Mouse (Mus musculus) brain, adult 2 months (tissue): ENCODE measurements around the gene Unc5c.

Experiments
- DNase-seq: peaks from one replicate; pipeline ENCODE4 v3.0.0; 2011; ENCODE audit warnings: low read depth, low spot score

Gene Unc5c

DNA sequence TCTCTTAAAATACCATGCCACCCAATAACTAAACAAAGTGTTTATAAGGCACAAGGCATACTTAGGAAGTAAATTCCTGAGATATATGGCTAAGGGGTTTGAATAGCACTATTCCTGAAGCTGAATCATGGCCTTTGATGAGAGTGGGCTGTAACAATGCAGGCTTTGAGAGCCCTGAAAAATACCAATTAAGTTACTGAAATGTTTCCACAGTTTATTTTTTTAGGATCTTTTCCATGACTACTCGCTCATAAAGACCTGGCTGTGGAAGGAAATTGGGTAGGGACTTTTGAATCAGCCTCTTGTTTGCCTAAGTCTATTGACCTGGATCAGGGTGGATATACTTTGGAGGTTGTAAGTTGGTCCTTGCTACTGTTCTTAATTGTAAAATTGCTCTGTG is 44.8 kb downstream of the Unc5c start:
- no peak for DNase-seq

DNA sequence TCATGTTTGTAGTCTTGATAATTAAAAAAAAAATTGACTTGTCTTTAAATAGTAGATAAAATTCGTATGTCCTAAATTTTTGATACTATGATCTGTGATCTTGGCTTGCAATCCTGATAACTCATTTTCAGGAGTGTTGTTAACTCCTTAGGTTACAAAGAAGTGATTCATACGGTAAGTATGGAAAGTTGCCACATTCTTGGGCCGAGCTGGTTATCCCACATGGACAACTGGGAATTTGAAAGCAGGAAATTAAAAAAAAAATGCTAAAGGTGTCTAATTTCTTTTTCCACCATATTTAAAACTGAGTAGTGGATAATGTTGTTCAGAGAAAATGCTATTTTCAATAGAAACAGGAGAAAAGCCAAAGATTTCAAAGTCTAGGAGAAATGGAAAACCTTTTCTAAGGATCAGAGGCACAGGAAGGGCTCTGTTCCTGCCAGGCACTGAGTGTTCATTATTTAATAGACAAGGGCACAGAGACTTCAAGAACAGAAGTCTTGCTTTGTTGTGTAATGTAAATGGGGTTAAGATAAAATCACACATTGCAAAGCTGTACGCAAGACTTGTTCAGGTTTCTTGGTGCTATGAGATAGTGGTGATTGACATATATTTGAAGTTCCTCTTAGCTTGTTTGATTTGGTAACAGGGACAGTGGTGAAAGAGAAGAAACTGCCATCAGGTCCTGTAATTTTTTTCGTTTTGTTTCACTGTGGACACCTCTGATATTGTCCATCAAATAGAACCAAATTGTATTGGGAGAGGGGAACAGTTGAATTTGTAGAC is 46.4 kb downstream of the Unc5c start:
- DNase-seq = no peak

DNA sequence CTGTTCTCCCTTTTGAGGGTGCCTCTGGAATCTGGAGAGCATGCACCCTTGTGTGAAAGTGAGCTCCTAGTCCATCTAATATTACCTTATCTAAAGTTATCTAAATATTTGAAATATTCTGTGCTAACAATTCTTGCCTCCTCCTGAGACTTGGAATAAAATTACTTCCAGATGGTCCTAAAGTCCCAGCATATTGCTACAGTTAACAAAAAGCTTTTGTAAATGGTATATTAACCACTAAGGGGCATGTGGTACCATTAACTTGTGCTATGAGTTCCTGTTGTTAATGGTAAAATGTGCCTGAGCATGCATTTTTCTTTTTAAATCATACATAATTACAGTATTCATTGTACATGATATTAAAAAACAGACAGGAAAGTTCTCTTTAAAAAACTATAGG is 63.7 kb downstream of the Unc5c start:
- DNase-seq = peak; percentile 64

DNA sequence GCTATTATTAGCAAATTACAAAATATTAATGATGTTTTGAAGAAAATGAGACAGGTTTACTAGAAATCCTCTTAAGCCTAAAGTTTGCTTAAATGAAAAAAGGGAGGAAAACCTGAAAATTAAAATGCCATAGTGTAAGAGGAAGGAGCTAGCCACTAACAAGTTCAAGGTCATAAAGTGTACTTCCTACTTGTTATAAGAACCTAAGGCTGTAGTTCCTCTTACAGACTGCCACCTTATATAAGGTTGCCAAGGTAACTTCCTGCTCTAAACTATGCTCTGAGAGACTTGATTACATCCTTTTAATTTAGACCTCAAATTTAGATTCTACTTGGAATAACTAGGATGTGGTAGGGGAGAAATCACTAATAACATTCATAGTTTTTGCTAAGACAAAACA is 64.6 kb downstream of the Unc5c start:
- DNase-seq = no peak

DNA sequence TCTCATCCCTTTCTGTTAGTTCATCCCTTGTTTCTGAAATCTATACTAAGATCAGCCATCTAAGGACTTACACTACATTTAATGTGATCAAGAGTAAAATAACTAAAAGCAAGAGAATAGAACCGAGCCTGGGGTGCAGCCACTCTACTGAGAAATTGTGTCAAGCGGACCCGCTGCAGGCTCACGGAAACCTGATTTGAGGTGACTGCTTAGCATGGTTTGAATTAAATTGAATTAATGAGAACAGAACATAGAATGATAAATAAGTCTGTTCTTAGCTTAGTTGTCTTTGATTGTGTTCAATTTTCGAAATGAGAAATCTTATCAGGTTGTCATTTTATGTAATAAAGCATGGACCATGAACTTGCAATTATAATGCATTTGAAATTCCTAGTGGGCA is 68.8 kb downstream of the Unc5c start:
- DNase-seq = no peak

DNA sequence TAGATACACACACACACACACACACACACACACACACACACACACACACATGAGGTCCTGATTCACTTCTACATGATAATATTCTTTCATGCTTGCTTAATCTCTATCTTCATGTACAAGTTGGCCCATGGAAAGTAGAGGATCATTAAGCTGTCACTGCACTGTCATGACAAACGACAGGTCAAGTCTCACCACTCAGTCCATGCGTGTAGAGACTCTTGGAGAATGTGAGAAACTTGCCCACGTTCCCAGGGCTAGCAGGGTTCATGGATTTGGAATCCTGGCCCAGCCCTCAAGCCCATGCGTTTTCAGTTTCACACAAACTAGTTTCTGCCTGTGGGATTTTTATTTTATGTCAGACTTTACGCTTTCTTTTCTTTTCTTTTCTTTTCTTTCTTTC is 71.8 kb downstream of the Unc5c start:
- DNase-seq = no peak

DNA sequence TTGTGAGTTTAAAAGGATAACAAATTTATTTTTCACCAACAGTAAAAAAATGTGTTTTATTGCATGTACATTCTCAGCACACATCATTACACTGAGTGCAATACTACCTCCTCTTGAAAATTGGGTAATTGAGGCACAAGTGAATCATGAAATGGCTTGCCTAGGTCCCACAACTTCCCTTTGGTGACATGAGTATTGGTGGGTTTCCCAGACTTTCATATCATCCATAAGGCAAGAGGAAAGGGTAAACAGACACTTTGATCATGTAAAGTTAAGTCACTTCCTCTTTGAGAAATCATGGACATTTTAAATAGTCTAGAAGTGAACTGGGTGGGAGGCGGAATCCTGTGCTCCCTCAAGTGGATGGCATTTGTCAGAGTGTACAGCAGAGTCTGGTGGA is 73.1 kb downstream of the Unc5c start:
- no peak for DNase-seq

DNA sequence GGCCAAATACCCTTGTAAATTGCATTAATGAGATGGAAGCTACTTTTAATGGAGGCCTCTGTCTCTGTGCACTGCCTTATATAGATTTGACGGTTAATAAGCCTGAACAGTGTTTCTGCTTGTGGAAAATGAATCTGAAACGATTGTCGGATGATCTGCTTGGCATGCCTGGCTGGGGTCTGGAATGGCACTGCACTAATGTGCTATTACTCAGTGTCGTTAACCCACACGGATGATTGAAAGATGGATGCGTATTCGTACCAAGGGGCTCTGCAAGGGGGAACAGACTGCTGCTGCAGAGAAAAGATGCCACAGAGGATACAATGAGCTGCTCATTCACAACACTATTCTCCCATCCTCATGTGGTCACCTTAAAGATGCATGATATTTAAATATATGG is 75.7 kb downstream of the Unc5c start:
- no peak for DNase-seq

DNA sequence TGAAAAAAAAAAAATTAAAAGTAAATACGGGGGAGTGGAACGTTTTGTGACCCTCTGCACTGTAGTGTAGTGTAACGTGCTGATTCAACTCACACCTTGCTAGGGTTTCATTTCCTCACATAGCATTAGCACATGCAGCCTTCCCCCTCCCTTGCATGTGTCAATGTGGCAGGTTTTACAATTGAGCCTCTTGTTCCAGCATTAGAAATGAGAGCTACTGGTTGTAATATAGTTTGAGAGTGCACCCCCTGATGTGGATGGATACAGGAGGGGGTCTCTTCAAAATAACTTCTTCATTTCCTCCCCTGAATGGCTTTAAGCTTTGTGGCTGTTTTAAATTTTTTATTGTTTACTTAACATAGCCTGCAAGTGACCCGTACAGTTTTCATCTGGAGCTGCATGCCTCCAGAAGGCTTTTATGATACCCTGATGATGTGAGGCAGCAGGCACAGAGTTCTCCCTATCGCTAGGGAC is 82.4 kb downstream of the Unc5c start:
- no peak for DNase-seq

DNA sequence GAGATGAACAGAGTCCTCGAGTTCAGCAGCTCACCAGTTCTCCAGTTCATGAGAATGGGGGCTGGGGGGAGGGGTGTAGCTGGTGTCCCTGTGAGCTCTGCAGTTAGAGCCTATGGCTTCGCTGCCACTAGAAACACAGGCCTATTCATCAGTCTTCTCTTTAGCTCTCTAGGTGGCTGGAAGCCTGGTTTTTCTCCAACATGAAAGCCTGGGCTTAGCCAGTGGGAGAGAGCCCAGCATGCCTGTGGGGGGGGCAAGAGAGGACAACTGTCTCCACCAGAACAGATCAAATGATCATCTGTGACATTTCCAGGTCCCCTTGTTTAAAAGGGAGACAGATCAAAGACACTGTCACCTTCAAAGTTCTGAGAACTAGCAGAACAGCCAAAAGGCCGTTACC is 84.6 kb downstream of the Unc5c start:
- DNase-seq = peak; percentile 70

DNA sequence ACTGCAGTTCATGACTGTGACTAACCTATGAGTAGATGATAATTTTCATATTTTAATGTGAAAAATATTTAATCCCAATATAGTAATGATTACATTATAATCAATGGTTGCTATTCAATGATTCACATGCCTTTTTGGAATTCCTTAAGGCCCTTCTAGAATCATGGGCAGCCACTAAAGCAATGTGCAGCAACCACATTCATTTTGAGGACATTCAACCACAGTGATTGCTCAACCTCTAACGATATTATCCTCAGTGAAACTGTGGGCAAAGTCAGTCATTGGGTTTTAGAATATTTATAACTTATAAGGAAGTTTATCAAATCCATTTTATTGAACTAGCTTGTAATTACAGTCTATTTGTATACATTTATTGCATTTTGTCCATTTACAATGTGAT is 87.9 kb downstream of the Unc5c start:
- DNase-seq = no peak

DNA sequence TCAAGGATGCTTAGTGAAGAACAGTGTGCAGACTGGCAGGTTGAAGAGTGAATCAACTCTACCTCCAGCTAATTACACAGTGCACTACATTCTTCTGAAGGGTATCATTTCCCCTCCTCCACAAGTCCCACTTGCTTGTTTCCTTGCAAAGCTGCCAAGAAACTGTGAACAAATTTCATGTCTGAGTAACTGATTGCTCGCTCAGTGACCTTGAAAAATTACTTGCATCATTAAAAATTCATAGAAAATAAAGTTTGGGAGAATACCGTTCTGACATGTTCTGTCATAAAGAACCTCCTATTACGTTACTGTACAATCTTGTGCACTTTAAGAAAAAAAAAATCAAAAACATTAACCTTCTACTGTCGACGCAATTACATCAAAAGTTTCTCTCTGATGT is 92.1 kb downstream of the Unc5c start:
- DNase-seq = peak; percentile 32

DNA sequence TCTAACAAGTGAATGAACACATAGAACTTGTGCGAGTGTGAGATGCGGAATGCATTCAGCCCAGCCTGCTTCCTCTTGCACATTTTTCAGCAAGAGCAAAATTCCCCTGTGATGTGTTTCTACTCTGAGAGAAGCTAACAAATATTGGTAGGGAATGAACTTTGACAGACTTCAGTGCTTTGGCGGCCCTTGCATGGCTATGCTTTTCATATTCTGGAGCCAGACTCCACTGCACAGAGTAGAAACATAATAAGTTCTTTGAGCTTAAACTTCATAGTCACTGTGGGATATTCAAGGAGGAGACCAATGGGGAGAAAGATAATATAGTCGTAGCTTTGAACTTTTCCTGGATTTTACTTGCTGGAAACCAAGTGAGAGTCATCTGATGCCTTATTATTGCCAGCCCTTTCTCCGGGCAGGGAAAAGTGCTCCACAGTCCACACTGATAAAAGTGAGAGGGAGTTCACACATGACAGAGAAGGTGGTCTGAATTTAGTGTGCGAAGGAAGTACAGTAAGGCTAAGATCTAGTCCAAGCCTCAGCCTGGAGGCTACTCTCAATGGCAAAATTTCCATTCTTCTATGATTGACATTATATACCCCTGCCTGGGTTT is 110.2 kb downstream of the Unc5c start:
- DNase-seq = no peak

DNA sequence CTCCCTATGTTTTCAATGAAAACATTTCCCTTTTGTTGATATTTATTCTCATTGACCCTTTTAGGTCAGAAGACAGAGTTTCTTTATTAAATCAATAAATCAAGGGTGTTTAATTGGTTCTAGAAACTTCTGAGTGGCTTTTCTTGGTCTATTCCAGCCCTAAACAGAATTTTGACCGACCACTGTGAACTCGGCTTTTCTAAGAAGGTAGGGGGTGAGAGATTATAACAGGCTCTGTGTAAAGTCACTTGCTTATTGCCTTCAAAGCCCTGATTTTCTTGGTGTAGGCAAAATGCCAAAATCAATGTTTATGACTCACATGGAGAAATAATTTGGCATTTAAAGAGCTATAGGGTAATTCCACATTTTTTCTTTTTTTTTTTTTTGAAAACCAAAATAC is 112.4 kb downstream of the Unc5c start:
- DNase-seq = no peak

DNA sequence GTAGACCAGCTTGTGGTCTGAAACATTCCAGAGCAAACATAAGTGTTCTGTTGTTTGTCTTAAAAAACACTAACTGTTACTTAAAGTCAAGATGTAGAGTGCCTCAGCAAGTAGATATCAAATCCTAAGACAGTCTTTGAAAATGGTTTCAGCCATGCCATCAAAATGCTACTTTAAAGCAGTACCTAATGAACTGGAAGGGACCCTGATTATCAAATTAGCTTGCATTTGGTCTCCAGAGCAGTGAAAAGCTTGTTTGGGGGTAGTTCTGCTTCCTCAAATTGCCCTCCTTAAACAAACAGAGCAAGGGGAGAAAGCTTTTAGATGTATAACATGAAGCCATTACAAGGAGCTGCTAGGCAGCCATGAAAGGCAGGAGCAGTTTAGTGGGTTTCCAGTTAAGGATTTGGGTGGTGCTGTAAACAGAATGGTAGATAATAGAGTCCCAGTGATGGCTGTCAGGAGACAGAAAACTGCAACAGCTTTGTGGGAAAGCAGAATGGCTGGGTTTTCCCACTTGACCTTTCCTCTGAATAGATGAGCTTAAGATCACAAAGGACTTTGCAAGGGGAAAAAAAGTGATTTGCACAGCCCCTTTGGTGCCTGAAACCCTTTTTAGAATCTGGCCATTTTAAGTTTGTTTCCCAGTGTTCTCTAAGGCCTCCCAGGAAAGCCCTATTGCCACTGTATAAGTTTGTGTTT is 116.3 kb downstream of the Unc5c start:
- no peak for DNase-seq

DNA sequence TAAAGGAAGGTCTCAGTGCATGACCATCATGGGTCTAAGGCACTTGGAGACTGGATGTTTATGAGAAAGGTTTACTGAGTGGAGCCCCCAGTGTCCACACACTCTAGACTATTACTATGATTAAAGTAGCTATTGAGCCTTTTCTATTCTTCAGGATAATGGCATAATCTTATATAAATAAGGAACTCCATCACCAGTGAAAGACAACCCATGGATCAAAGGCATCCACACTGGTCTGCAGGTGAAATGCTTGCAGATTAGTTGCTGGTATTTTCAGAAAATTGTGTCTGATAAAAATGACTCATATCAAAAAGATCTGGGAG is 116.8 kb downstream of the Unc5c start:
- no peak for DNase-seq

DNA sequence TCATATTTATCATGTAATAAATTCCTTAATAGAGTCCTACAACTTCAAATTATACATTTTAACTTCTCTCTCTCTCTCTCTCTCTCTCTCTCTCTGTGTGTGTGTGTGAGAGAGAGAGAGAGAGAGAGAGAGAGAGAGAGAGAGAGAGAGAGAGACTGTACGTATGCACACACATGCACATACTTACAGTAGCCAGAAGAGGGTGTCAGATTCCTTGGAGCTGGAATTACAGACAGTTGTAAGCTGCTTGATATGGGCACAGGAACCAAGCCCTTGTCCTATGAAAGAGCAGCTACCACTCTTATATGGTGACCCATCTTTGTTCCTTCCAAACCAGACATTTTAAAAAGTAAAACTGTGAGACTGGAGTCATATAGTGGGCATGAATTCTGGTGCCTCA is 118.2 kb downstream of the Unc5c start:
- no peak for DNase-seq

DNA sequence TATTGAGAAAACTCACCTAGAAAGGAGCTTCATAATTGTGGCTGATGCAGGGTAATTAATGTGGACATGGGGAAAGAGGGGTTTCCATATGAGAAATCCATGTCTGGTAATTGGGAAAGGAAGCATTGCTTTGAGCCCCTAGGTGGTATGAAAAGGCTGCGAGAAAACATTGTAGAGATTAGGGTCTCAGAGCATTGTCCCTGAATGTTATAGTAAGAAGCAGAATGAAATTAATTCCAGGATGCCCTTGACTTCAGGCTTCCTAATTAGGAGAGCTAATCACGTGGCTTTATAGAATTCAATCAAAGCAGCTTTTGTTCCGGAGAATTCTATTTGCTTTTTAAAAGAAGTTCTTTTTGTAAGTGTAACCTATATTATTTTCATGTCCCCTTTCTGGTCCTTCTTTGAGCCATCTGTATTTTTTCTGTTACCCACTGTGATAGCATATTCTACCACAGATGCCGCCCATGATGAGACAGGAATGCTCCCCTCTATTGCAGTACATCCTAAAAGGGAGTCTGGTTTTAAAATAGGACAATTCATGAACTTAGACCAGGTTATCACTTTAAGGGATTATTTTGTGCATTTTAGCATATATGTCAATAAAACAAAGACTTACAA is 124.5 kb downstream of the Unc5c start:
- peak; percentile 59 for DNase-seq

DNA sequence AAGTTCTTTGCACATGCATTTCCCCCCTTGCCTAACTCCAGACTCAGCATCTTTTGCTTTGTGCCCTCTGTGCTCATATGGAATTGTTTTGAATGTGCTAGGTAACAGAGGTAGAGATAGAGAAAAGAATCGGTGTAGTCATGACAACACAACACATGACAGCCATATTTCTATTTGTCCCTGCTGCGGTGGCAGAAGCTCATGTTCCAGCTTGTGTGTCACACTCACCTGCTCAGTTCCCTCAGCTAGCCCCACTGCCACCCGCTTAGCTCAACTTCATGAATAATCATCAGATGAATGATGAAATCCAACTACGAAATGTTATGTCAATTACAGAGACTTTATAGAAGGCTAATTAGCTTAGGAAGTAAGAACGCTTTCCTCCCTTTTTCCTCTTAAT is 128.2 kb downstream of the Unc5c start:
- DNase-seq = peak; percentile 56

DNA sequence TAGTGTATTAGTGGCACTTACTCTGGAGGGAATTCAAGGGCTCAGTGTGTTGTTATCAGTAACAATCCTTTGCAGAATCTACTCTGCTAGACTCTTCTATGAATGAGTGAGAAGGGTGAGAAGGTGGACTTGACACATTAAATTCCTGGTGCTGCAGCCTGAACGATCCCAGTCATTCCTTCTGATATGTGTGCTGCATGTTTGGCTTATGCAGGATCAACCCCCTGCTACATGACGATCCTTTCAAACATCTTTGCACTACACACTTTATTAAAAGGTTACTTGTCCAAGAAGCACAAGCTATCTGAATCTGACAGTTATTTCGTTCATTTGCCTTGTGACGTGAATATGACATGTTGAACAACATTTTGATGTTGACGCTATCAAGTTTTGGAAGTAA is 129.1 kb downstream of the Unc5c start:
- no peak for DNase-seq

DNA sequence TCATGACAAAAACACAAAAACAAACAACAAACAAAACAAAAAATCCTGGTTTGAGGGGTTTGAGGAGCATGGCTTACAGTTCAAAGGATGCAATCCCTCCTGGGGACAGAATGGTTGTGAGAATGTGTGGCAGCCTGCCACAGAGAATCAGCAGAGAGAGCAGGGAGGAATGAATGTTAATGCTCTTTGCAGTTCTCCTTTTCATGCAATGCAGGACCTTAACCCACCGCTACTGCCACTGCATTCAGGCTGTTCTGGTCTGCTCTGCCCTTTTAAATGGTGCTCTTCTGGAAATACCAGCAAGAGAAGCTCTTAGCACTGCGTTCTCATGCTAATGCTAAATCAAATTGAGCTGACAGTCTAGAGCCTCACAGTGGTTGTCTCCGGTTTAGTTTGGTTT is 130.1 kb downstream of the Unc5c start:
- peak; percentile 35 for DNase-seq

DNA sequence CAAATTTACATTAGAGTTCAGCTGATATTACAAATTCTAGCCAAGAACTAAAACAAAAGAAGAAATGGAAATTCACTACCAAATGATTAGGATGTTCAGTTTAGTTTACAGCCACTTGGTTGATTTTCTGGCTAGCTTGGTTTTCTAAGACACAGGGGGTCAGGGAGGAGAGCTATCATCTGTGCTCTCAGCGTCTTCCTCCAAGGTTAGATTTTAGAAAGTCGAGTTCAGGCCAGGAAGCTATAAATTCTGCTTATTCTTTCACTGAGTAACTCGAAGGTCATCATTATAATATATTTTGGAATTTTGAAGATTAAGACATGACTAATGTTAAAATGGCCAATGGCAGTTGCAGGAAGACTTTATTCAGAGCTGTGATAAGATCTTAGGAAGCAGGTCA is 131.4 kb downstream of the Unc5c start:
- DNase-seq = peak; percentile 63

DNA sequence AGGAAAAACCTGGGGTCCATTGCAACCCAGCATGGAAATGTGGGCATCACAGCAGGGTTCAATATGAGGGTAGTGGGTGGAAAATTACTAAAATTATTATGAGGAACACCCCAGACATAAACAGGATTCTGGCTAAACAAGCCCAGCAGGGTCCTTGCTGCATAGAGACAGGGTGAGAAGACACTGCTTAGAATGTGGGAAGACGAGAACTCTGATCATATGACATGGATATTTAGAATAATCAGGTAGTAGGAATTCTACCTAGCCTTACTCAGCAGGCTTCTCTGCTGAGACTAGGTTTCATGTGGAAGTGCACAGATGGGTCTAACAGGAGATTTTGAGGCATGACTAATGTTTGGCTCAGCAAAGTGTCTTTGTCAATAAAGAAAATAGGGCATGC is 131.9 kb downstream of the Unc5c start:
- peak; percentile 90 for DNase-seq
